Mouse (Mus musculus): Measurements from ENCODE around the gene Tmem139.

GRCm38 (mm10) chr6:42253103-42253502 lies 8.7 kb upstream of the Tmem139 start:
- TF ChIP-seq CTCF (conservative IDR thresholded peaks at IDR 0.05; ENCODE audit: low read length) (no peak), POU5F1 (IDR thresholded peaks at IDR 0.05; ENCODE audit: borderline replicate concordance, low read length) (no peak), NANOG (IDR thresholded peaks at IDR 0.05; ENCODE audit: borderline replicate concordance, low read length) (no peak)

Measured in E14TG2a.4 (cell line).